Mouse (Mus musculus) yolk sac, embryonic 10.5 days (tissue): ENCODE results near the gene Fam107b.
A peak's percentile ranks its signal among the peaks of the same experiment; 100 is the strongest.
"Not testable (repeated sequence)": the region's sequence is repeated elsewhere in the genome, so short reads cannot be mapped to it uniquely, and the experiment has no call there.

ENCODE experiments used
- DNase-seq: peaks from one replicate; pipeline ENCODE4 v3.0.0-alpha.2; 2017; ENCODE audit warnings: low spot score

The Fam107b gene

DNA sequence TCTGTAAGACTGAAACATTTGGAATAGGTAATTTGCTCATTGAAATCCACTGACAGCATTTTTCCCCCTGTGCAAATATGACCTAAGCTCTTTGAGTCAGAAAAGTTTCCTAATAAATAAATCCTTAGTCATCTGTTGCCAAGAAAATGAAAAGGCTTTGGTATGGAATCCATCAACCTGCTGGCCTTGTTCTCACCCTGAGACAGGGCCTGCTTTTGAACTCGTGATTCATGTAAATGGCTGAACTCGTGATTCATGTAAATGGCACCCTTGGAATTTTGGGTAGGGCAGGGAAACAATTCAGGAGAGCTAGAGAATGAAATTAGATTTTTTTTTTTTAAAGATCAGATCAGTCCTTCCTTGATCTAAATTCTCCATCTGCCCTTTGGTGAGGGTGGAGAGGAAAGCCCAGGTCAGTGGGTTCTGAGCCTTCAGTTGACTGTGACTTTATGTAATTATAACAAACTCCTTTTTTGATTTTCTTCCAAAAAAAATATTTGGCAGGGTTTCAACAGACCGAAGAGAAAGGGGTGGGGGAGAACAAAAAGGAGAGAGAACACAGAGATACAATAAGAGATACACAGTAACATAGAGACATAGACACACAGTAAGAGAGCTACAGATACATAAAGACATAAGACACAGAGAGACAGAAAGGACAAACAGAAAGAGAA lies 142.2 kb downstream of the Fam107b start:
- no peak for DNase-seq

DNA sequence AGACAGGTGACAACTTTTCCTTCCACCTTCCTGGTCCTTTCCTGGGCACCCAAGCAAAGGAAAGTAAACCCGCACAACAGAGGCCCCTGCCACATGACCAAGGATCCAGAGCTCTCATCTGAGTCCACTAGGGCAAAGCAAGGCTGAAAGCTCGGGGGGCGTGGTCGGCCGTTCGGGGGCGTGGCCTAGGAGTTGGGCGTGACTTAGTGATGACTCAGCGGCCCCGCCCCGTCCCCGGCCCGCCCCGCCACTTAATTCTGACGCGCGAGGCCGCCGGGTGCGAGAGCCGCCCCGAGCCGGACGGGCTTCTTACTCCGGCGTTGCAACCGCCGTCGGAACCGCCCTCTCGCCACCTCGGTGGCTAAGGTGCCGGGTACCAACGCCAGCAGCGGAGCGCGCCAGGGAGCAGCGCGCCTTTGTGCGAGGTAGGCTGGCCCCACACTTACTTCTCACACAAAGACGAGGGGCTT lies 143.0 kb downstream of the Fam107b start:
- peak; percentile 95 for DNase-seq

DNA sequence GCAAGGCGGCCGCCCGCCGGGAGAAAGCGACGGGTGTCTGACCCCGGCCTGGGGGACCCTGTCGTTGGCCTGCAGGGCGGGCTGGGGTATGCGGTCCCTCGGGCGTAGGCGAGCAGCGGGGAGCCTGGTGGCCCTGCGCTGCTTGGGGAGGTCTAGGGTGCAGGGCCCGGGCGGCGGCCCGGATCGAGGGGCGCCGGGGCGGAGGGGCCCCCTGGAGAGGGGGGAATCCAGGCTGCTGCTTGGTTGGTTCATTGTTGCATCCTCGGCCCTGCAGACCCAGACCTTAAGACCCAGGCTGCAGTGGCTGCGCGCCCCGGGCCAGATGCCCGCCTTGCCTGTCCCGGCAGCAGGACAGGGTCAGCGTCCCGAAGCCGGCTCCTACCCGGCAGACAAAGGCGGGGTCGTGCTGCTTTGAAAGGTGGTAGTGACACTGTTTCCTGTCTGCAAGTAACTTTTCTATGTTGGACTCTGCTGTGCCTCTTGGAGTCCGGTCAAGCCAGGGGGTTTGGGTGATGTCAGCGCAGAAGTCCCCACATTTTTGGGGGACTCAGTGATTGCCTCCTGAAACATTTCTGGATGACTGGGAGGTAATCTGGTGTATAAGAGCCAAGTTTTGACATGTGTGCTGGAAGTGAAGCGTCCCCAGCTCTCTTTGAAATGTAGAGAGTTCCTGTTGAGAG lies 143.5 kb downstream of the Fam107b start:
- DNase-seq, result peak; percentile 54

DNA sequence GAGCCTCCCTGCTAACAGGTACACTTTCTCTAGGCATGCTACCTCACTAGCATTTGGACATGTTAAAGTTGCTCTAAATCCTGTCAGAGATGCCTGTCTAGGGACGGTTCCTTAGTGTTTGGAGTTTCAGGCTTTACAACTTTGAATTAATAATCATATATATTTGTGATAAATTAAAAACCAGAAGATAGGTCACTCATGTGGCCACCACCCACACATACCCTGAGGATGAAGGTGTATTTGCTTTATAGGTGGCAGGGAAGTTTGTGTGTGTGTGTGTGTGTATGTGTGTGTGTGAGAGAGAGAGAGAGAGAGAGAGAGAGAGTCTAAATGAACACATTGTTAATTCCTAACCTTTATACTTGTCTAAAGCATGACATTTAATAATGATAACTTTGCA lies 144.2 kb downstream of the Fam107b start:
- DNase-seq, result no peak

DNA sequence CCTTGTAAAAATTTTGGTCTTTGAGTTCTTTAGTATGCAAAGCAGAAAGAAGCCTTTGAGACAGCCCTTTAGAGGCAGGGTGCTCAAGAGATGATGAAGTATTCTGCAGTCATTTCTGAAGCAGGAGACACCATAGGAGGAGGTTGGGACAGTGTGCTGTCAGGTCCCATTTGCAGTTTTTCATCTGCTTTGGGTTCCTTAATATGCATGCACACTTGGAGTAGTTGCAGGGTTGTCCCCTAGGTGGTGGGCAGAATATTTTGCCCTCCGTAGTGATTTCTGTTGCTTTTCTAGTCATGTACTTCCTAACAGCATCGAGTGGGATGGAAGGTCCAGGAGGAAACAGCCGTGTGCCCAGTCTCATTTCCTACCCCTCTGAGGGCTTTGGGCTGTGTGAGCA lies 145.1 kb downstream of the Fam107b start:
- no peak for DNase-seq

DNA sequence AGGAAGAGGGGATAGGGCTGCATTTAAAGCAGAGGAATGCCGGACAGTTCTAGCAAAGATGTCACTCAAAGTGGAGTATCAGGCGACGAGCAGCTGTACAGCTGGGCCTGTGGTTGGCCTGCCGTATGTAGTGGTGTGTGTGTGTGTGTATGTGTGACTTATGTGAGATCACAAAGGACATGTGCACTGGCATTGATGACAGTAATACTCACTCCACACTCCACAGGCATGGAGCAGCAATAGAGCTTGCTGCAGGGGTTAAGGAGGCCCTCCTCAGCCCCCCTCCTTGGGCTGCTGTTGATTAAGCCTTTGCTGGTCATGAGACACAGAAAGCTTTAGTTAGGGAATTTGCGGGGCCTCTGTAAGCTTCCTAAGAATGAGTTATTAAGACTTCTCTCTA lies 147.0 kb downstream of the Fam107b start:
- DNase-seq, result no peak

DNA sequence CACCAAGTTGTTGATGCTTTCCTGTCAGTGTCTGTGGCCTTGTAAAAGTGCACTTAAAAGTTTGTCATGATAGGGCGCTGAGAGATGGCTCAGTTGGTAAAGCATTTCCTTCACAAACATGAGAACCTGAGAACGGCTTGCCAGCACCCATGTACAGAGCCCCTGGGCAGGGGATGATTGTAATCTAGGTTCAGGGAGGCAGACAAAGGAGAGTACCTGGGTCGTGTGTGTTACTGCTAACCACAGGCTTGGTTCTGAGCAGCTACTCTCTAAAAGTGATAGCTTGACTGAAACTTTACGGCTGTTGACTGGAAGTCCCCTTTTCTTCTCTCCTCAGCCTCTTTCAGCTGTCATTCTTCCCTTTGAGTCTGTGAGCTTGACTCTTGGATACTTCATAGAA lies 147.6 kb downstream of the Fam107b start:
- DNase-seq, result no peak

DNA sequence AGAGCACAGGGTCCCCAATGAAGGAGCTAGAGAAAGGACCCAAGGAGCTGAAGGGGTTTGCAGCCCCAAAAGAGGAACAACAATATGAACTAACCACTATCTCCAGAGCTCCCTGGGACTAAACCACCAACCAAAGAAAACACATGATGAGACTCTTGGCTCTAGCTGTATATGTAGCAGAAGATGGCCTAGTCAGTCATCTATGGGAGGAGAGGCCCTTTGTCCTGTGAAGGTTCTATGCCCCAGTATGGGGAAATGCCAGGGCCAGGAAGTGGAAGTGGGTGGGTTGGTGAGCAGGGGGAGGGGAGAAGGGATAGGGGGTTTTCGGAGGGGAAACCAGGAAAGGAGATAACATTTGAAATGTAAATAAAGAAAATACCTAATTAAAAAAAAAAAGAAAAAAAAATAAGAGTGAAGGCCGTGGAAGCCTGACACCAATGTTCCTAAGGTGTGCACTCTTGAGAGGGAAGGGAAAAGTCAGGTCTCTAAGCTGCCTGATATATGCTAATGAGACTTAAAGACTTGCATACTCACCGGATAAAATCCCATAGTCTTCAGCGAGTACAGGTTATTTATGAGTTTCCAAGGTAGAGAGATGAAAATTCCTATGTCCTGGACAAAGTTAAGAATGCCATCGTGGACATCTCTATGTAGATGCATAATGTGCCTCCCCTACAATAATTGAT lies 149.3 kb downstream of the Fam107b start:
- not testable (repeated sequence) for DNase-seq

DNA sequence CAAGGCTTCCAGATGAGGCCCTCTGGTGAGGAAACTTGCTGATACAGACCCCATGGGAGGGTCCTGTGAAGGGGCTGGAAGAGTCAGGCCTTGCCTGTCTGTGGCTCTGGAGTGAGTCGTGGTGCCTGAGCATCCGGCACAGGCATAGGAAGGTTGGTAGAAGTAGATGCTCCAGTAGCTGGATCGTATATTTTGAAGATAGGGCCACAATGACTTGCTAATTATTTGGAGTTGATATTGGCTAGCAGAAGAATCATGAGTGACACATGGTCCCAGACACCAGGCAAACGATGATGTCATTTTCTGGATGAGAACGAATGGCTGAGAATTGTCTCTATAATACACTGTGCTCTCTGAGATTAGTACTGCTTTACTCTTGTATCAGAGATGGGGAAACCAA lies 150.8 kb downstream of the Fam107b start:
- DNase-seq, result no peak

DNA sequence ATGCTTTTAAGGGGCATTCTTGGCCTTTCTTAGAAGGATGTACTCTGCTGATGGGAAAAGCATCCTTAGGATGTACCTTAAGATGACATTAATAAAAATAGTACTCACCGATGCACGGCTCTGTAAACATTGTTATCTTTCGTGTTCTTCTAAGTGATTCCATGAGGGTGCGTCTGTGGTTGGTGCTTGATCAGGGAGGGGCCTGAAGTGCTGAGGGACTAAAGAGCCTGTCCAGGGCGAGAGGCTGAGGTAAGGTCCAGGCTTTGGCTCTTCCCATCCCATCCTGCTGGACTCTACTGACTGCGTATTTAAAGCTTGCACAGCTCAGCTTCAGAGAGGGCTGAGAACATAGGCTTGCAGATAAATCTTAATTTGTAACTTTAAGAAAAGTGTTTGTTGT lies 151.7 kb downstream of the Fam107b start:
- DNase-seq, result no peak

DNA sequence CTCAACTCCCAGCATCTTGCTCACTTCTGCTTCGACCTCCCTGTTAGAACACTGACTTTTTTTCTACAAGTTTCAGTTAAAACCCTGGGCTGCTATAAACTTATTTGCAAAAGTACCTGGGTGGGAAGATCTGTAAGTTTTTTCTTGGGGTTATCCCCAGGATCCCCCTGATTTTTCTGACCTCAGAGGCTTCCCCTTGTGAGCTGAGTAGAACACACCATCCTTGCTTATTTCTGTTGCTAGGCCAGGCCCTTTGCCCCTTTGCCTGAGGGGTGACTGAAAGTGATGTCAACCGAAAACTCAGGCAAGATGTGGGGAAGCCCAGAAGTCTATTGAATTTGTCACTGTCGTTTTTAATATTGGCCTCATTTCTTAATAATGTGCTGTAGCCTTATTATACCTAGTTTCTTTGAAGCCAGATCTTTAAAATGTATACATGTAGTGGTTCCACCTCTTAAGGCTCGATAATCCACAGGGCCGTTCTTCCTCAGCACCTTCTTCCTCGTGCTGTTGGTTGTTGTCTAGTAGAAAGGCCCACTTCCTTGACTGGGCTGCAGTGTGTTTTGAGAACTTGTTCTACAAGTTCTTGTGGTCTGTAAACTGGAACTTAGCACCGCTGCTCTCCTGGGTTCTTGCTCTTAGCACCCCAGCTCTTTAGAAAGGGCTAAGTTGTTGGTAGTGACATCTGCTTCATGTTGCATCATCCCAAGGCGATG lies 153.3 kb downstream of the Fam107b start:
- no peak for DNase-seq

DNA sequence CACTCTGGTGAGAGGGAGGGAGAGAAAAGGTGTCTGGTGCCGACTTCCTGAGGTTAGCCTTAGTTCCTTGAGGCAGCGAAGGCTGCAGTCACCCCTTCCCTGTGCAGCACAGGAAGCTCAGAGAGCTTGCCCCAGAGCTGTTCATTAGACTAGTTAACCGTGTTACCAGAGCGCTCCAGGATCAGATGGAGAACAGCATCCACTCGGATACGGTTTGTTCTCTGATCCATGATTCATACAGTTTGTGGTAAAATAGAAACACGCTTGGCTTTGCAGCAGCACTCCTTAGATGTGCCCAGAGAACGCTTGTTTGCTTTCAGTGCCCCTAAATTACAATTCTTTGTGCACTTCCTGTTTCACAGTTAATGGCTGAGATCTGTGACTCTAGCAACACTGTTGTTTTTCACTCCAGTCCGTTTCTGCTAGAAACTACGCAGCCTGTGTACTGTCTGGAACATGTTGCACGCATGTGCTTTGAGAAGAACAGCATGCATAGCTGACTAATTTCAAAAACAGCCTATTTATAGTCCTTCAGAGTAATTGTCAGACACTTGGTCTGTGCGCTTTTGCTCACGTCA lies 156.3 kb downstream of the Fam107b start:
- DNase-seq, result no peak

DNA sequence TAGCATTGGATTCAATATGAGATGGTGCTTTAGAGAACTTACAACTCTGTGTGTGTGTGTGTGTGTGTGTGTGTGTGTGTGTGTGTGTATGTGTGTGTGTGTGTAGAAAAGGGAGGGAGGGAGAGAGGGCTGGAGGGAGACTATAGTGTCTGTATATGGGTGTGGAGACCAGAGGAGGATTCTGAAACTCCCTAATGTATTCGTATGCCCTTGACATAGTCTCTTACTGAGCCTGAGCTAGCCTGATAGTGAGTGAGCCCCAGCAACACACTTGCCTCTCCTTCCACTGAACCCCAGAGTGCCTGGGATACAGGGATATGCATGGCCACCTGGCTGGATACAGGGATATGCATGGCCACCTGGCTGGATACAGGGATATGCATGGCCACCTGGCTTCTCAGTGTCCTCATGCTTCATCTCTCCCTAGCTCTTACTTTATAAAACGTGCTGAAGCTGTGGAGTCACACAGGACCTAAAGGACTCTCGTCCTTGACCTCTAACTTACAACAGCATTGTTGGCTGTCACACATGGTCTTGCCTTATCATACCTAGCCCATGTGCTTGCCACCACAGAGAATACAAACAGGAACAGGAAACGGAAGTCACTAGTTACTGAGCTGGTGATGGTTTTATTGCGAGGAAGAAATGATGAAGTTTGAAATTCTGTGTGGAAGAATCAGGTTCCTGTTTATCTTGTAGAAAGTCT lies 157.1 kb downstream of the Fam107b start:
- no peak for DNase-seq

DNA sequence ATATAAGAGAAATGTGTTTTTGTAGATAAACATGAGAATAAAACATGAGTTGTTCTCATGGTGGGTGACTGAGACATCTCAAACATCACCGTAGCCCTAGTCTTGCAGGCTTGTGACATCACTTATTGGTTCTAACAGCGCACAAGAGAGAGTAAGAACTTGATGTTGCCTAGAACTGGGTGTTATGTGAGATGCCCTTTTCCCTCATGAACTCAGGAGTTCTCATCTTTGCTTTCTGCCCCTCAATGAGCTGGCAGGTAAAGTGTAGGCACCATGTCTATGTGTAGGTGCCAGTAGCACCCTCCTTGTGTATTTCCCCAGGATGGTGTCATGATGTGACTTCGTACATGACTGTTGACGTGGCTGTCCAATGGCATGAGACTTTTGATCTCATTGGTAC lies 157.8 kb downstream of the Fam107b start:
- no peak for DNase-seq

DNA sequence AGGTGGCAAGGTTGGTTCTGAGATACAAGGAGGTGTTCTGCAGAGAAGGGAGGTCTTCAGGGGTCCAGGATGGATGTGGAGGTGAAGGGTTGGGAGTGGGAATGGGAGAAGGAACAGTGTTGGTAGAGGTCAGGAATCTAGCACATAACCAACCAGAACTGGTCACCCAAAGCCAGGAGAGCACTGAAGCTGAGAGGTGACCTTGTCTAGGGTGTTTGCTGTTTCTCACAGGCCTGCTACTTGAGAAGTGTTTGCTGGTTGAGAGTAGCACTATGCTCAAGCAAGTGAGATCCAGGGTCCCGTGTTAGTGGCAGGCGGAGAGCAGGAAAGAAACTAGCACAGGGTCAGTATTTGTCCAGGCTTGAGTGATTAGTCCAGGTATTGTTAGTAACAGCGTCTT lies 159.3 kb downstream of the Fam107b start:
- DNase-seq, result no peak

DNA sequence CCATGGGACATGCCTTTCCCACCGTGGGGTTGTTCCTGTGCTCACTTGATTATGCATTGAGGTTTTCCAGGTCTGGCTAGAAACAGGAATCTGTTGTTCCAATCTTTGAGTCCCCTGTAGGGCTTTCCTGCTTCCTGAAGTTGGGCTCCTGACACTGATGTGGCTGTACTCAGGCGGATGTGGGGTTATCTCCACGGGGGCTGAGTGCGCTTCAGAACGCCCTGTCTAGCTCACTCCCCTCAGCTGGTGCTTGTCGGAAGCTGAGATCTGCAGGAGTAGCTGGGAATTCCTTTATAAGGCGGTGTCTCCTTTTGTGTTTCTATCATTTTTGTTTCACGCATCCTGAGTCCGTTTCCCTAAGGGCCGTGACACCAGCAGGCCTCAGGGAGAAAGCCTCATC lies 160.5 kb downstream of the Fam107b start:
- no peak for DNase-seq

DNA sequence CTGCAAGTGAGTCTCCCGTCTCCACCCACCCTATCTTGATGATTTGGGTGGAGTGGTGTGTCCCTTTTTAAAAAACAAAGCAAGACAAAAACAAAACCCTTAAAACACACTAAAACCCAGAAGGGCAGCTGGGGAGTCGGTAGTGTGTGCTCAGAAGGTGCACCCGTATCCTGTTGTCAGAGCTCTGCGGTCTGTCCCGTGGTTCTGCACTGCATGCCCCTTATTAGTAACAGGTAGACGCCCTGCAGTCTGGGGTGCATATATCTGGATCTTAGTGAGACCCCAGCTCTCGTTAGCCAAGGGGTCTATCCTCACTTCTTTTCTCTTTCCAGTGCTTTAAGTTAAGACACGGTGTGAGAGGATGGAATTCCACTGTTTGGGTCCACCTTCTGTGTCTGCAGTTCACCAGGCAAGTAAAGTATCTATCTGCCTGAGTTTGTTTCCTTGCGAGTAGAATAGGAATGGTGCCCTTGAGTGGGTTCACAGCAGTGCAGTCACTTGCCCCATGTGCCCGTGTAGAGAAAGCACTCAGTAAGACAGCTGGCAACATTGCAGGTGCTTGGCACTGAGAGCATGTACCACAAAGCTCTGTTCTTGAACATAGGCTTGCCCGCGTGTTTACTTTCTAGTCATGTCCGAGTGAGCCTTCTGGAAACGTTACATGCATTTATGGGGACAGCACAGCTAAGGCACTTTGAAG lies 161.2 kb downstream of the Fam107b start:
- DNase-seq, result no peak

DNA sequence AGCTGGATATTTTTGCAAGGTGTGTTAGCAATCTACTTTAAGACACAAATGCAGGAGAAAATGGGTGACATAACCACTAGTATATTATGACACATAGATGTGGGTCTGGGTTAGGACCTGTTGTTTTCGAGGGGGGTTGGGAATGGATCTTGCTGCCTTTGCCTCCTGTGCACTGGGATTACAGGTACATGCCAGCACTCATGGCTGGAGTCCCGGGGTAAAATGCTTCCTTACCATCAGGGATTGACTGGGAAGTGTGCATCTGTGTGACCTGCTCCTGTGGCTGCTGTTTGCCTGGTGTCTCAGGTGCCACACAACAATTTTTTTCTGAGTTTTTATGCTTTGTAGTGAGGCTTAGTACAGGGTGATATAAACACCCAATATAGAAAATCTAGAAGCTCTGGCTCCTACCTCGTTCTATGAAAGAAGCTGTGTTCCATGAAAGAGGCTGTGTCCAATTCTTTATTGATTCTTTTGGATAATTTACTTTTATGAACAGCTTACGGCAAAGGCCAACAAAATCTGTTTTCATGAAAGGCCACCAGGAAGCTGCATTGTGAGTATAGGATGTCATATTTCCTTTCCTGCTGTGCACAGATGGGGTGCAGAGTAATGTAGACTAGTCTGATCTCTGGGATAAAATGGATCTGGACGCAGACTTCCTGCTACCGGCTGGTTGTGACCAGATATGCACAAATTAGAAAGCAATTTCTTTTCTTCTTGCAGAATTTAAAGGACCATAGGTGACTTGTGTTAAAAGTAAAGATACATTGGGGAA lies 167.8 kb downstream of the Fam107b start:
- no peak for DNase-seq

DNA sequence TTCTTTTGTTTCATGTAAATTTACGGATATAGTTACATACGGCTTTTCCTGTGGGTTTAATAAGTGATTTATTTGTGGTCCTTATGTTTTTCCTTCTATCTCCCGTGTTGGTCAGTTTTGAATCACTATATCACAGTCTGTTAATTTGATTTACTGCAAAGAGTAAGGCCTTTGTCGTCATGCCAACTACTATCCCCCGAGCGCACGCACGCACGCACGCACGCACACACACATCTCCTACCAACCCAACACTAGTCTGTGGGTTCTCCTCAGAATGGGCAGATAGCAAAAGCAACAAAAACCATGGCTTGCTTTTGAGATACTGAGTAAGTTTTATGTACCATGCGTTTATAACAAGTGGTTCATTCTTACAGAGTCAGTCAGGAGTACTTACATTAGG lies 168.4 kb downstream of the Fam107b start:
- DNase-seq, result no peak

DNA sequence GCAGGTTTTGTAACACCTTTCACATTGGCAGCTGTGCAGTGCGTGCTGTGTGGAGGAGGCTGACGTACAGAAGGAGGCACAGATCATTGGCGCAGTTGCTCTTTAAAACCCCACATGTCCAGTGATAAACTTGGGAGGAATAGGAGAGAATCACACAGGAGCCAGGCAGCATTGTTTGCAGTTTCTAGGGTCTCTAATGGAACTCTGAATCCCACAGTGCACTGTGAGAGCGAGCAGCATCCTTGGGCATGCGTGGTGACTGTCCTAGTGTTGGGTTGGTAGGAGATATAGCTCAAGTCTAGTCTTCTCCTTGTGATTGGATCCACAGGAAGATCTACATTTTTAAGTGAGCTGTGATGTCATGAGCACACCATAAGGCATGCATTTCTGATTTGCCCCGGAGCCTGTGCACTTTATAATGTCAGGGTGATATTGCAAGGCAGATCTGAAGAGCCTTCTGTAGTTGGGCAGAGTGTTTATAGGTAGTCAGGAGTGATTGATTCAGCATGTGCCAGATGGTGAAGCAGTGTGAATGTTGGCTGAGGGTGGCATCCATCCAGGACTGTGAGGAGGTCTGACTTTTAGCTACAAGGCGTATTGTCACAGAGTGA lies 169.2 kb downstream of the Fam107b start:
- DNase-seq, result no peak
